12 mouse cellular contexts compared by ENCODE assay signal in the genomic region with DNA sequence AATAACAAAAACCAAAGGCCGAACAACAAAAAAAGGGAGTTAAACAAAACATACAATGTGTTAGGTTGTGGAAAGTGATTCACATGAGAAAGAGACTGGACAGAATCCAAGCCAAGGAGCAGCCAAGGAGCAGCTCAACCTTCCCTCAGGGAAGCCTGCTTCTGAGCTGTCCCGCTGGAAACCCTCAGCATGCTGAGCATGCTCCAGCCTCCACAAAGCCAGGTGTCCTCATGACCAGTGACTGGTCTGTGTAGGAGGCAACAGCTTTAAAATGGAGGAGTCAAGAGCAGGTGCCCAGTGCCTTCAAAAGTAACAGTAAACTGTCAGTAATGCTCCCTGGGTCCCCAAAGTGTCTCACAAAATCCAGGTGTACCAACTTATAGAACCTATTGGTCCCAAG.
"Had no signal": no experiment of that assay in that cellular context is flagged by ENCODE, and none has a peak within 500 bp of the region (broad histone marks: within the 10 kb centered on the region; RNA-seq: fewer than 3 reads in every experiment).

No protein-coding gene starts in this region.

- H3K4me3 ChIP-seq: left cerebral cortex, adult 2 months; limb, embryonic 10.5 days; liver, embryonic 13.5 days; lung, embryonic 15.5 days; midbrain, embryonic 12.5 days had no signal

- H3K4me1 ChIP-seq: lung, embryonic 15.5 days had no signal

- H3K36me3 ChIP-seq: limb, embryonic 10.5 days; liver, embryonic 13.5 days; lung, embryonic 15.5 days; midbrain, embryonic 12.5 days had no signal

- DNase-seq: kidney, adult 18-20 months; liver, embryonic 13.5 days; liver, postnatal 0 days; right cerebral cortex, adult 18-20 months; right cerebral cortex, postnatal 25 days; thymus, adult 2 months; thymus, postnatal 25 days had no signal

- H3K27me3 ChIP-seq: liver, embryonic 13.5 days; lung, embryonic 15.5 days; midbrain, embryonic 12.5 days had no signal

- H3K9me3 ChIP-seq: limb, embryonic 10.5 days; liver, embryonic 13.5 days; lung, embryonic 15.5 days; midbrain, embryonic 12.5 days had no signal

- H3K9ac ChIP-seq: liver, embryonic 13.5 days; liver, postnatal 0 days; lung, embryonic 15.5 days; midbrain, embryonic 12.5 days had no signal

- H3K27ac ChIP-seq: left cerebral cortex, adult 2 months; limb, embryonic 10.5 days; liver, embryonic 13.5 days; lung, embryonic 15.5 days; midbrain, embryonic 12.5 days had no signal

- H3K4me2 ChIP-seq: liver, embryonic 13.5 days; lung, embryonic 15.5 days; midbrain, embryonic 12.5 days had no signal

- ATAC-seq: liver, postnatal 0 days; midbrain, embryonic 16.5 days had no signal
